Mouse (Mus musculus): ENCODE results near the gene Arap2.

The Arap2 gene

GRCm38 (mm10) chr5:62622848-62623479, 143.0 kb downstream of the Arap2 start:
- no peak for DNase-seq (ENCODE audit: low spot score)

GRCm38 (mm10) chr5:62618286-62618685, 147.7 kb downstream of the Arap2 start:
- DNase-seq (ENCODE audit: low spot score) = no peak

DNA sequence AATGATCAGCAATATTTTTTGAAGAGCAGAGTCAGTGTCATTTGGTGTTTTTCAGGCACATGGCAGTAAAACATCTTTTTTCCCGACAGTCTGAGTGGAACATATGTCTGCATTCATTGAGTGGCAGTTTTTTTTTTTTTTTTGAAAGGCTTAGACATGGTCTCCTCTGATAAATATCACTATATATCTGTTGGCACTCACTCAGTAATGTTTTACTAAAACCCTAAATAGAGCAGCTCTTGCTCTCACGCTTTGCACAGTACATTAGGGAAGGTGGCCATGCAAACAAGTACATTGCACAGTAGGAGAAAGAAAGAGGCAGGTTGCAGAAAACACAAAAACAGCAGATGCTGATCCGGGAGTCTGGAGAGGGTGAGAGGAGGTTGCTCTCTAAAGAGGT, 154.0 kb downstream of the Arap2 start:
- no peak for DNase-seq (ENCODE audit: low spot score)

DNA sequence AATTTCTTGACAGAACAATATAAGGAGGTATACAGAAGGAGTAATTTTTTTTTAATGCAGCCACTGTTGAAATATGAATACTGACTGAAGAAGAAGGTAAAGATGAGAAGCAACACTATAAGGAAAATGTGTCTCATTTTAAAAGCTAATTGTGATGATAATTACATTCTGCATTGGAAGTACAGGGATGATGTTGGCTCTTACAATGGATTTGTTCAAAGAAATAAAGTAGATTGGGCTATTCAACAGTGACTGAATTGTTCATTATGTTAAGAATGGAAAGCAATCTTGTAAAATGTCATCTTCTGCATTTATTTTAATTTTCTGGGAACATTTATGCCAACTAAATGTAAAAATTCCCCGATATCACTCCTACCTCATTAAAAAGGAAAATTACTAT, 178.6 kb downstream of the Arap2 start:
- no peak for DNase-seq (ENCODE audit: low spot score)

DNA sequence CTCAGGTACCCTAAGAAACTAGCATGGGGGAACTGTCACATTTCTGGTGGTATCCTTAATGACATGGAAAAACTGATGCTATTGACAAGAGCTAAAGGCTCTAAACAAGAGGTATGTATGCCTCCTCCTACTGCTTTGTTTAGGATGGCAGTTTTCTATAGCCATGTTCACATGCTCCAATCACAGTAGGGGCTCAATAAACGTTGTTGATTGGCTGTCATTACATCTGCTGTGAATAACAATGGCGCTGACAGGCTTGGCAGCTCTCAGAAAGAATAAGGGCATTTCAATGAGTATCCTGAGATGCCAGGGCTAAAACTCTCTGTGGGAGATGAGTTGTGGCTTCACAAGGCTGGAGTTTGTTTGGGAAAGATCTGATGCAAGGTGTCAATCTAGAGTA, 183.3 kb downstream of the Arap2 start:
- no peak for DNase-seq (ENCODE audit: low spot score)

DNA sequence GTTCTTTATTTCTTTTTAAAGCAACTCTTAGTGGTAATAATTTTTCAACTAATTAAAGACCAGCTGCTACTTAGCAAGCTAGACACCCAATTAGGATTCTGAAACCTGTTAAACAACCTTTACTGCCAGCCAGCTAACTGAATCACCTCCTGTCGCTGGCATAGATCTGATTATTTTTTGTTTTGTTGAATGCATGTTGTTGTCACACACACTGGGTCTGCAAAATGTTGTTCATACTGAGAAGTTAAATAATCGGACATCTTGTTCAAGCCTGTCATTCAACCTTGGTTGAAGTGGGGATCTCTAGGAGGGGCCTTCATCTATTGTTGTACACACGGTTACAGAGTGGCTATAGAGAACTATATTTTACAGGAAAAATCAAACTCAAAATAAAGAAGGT, 184.3 kb downstream of the Arap2 start:
- no peak for DNase-seq (ENCODE audit: low spot score)

- DNase-seq (ENCODE audit: low spot score) = no peak
These were observed 191.6 kb downstream of the Arap2 start for GRCm38 (mm10) chr5:62574336-62574844.

All from embryo, embryonic 10.5 days (tissue).